Mouse (Mus musculus) lung, embryonic 14.5 days (tissue): Measurements from ENCODE around the gene Dnase1l2. TPM values are rescaled to one million over a fixed set of nuclear protein-coding genes. Genes with fewer than 3 reads are reported as not detected.

Experiments used
- ATAC-seq: fragments of 200-750 bp; cut with Nextera tagmentation; 2 replicates; pipeline ENCODE4 v1.8.0; 2017; ENCODE audit warnings: mild to moderate bottlenecking, moderate TSS enrichment, moderate library complexity; ENCODE audit not compliant: insufficient read depth
- DNase-seq: peaks from one replicate; pipeline ENCODE4 v3.0.0-alpha.2; 2015
- H3K27ac ChIP-seq: fragments of 300-500 bp; sonication (generic); 2 replicates; pipeline ENCODE4 v1.5.1; 2014; ENCODE audit warnings: low read depth, mild to moderate bottlenecking, moderate library complexity
- H3K27me3 ChIP-seq: fragments of 300-500 bp; sonication (generic); 2 replicates; pipeline ENCODE4 v1.6.1; 2014; ENCODE audit warnings: low read length, control low read depth; ENCODE audit not compliant: insufficient read depth
- H3K36me3 ChIP-seq: fragments of 300-500 bp; sonication (generic); 2 replicates; pipeline ENCODE4 v1.6.1; 2014; ENCODE audit warnings: control low read depth; ENCODE audit not compliant: insufficient read depth
- H3K4me1 ChIP-seq: fragments of 300-500 bp; sonication (generic); 2 replicates; pipeline ENCODE4 v1.6.1; 2014; ENCODE audit warnings: antibody characterized with exemption, control low read depth; ENCODE audit not compliant: insufficient read depth
- H3K4me2 ChIP-seq: fragments of 300-500 bp; sonication (generic); 2 replicates; pipeline ENCODE4 v1.6.1; 2014; ENCODE audit warnings: mild to moderate bottlenecking
- H3K4me3 ChIP-seq: fragments of 300-500 bp; sonication (generic); 2 replicates; pipeline ENCODE4 v1.5.1; 2014; ENCODE audit warnings: low read depth, low read length
- H3K9ac ChIP-seq: fragments of 300-500 bp; sonication (generic); 2 replicates; pipeline ENCODE4 v1.6.1; 2014
- H3K9me3 ChIP-seq: fragments of 300-500 bp; sonication (generic); 2 replicates; pipeline ENCODE4 v1.6.1; 2016; ENCODE audit warnings: low read depth, low read length, control low read depth
- CTCF ChIP-seq: IDR thresholded peaks from 2 replicates; pipeline ENCODE4 v1.5.1; 2016; ENCODE audit warnings: antibody characterized with exemption, low read depth
- WGBS: fragments of 180-500 bp; shearing (Covaris S2); extraction: QIAGEN DNeasy Blood & Tissue Kit; methylation state at CpG from one replicate; pipeline ENCODE4 v1.1.7; 2014; 5-methylcytosine and 5-hydroxymethylcytosine counted together
- polyA plus RNA-seq: library from polyadenylated mRNA; unstranded; fragments of >200 nt; fragmentation: Nextera tagmentation; extraction: Ambion mirVana; gene quantifications from 2 replicates; pipeline ENCODE4 v1.2.1, GENCODE M21; 2014

The Dnase1l2 gene
- polyA plus RNA-seq, 1 experiment from 2014 or later, result 2.6 TPM

- no peaks in the 10 kb centered on the region for H3K4me1 ChIP-seq
- no peak overlapping the region for H3K4me2 ChIP-seq
- H3K4me3 ChIP-seq, result no peak overlapping the region
- peak; percentile 83 for ATAC-seq
- WGBS, result 21% methylated on average over 4 of the region's 4 CpGs
- peak; percentile 28 for DNase-seq
- no peaks in the 10 kb centered on the region for H3K27me3 ChIP-seq
- H3K27ac ChIP-seq, result peak overlapping the region; percentile 60; the same call in 1 of the 2 replicates
- H3K9ac ChIP-seq, result no peak overlapping the region
- peaks cover 9% of the 10 kb centered on the region; the same call in 1 of the 2 replicates for H3K36me3 ChIP-seq
- H3K9me3 ChIP-seq, result no peaks in the 10 kb centered on the region
- TF ChIP-seq CTCF, result no peak
These were observed 49.4 kb downstream of the Dnase1l2 start for GRCm38 (mm10) chr17:24393527-24393926.

- peak; percentile 51 for TF ChIP-seq CTCF
- H3K4me3 ChIP-seq, result no peak overlapping the region
- H3K9me3 ChIP-seq, result no peaks in the 10 kb centered on the region
- no peak overlapping the region for H3K4me2 ChIP-seq
- no peaks in the 10 kb centered on the region for H3K4me1 ChIP-seq
- peaks cover 14% of the 10 kb centered on the region; the same call in 1 of the 2 replicates for H3K36me3 ChIP-seq
- ATAC-seq, result no peak
- 61% methylated on average over 8 of the region's 8 CpGs for WGBS
- peak; percentile 22 for DNase-seq
- no peaks in the 10 kb centered on the region for H3K27me3 ChIP-seq
- H3K9ac ChIP-seq, result no peak overlapping the region
- H3K27ac ChIP-seq, result no peak overlapping the region
These were observed 51.8 kb downstream of the Dnase1l2 start for GRCm38 (mm10) chr17:24391149-24391548.

Other genes with a start within 250 kb of the Dnase1l2 start
- gene Tbc1d24, start 237.5 kb downstream of the Dnase1l2 start, polyA plus RNA-seq, result 6.4 and 7.0 TPM in 2 replicates
- gene Ntn3, start 233.6 kb downstream of the Dnase1l2 start, polyA plus RNA-seq, result 8.2 and 10.3 TPM in 2 replicates
- 14.5 and 15.2 TPM in 2 replicates for gene Tedc2, start 222.3 kb downstream of the Dnase1l2 start, polyA plus RNA-seq
- gene Ccnf, start 191.6 kb downstream of the Dnase1l2 start, polyA plus RNA-seq, result 79.3 and 81.1 TPM in 2 replicates
- not detected in 2 replicates for gene Abca17, start 92.0 kb downstream of the Dnase1l2 start, polyA plus RNA-seq
- gene Abca3, start 91.2 kb downstream of the Dnase1l2 start, polyA plus RNA-seq, result 16.2 and 17.4 TPM in 2 replicates
- 282 and 292 TPM in 2 replicates for gene Rnps1, start 28.5 kb downstream of the Dnase1l2 start, polyA plus RNA-seq
- 79.8 and 80.8 TPM in 2 replicates for gene Eci1, start 16.5 kb downstream of the Dnase1l2 start, polyA plus RNA-seq
- gene E4f1, start 27.2 kb upstream of the Dnase1l2 start, polyA plus RNA-seq, result 22.3 and 25.2 TPM in 2 replicates
- 57.9 and 60.2 TPM in 2 replicates for gene Pgp, start 27.3 kb upstream of the Dnase1l2 start, polyA plus RNA-seq
- gene Bricd5, start 30.8 kb upstream of the Dnase1l2 start, polyA plus RNA-seq, result 0.37 TPM in 1 of 2 replicates, not detected in the other
- gene Mlst8, start 36.0 kb upstream of the Dnase1l2 start, polyA plus RNA-seq, result 23.8 and 30.2 TPM in 2 replicates
- 0.93 and 1.1 TPM in 2 replicates for gene Caskin1, start 45.5 kb upstream of the Dnase1l2 start, polyA plus RNA-seq
- gene Traf7, start 84.8 kb upstream of the Dnase1l2 start, polyA plus RNA-seq, result 103 and 106 TPM in 2 replicates
- 2.8 and 3.1 TPM in 2 replicates for gene Rab26, start 91.1 kb upstream of the Dnase1l2 start, polyA plus RNA-seq
- gene Pkd1, start 106.7 kb upstream of the Dnase1l2 start, polyA plus RNA-seq, result 27.6 and 34.0 TPM in 2 replicates
- gene Tsc2, start 189.5 kb upstream of the Dnase1l2 start, polyA plus RNA-seq, result 62.2 and 66.5 TPM in 2 replicates
- gene Nthl1, start 189.6 kb upstream of the Dnase1l2 start, polyA plus RNA-seq, result 15.9 and 18.6 TPM in 2 replicates
- 67.8 and 68.3 TPM in 2 replicates for gene Slc9a3r2, start 207.2 kb upstream of the Dnase1l2 start, polyA plus RNA-seq
- 0.78 and 1.0 TPM in 2 replicates for gene Npw, start 215.4 kb upstream of the Dnase1l2 start, polyA plus RNA-seq
- gene Zfp598, start 226.6 kb upstream of the Dnase1l2 start, polyA plus RNA-seq, result 32.9 and 34.0 TPM in 2 replicates
- 0.83 and 1.3 TPM in 2 replicates for gene Syngr3, start 246.8 kb upstream of the Dnase1l2 start, polyA plus RNA-seq